Mouse (Mus musculus): ENCODE results near the gene Cacna1c. TPM values are rescaled to one million over a fixed set of nuclear protein-coding genes. Genes with fewer than 3 reads are reported as not detected.
A peak's percentile ranks its signal among the peaks of the same experiment; 100 is the strongest.

Gene Cacna1c
- polyA plus RNA-seq, 1 experiment from 2014 or later: 2.1 TPM

DNA sequence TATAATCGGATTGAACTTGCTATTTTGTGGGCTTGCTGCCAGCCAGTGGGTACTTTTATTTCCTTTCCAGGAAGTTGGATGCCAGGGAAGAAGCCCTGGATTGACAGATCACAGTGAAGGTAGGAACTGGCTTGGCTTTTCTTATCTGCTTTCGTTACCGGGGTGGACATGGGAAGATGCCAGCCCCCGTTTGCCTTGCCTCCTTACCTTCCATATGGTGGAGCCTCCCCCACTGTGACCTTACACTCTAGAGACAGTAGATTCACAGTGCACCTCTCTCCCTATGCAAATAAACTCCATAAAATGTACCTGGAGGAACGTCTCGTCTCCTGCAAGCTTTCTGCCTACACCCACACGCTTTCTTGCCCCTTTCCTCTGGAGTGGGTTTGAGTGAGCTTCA, 459.7 kb downstream of the Cacna1c start:
- no peaks in the 10 kb centered on the region for H3K27me3 ChIP-seq
- ATAC-seq: no peak
- TF ChIP-seq CTCF (IDR thresholded peaks at IDR 0.05): no peak
- no peak for DNase-seq (ENCODE audit: low read depth, low spot score)
- POLR2A ChIA-PET: no interaction called here
- in situ Hi-C loops (cut with MboI; ENCODE audit: low pct_unique_long_range_greater_than_20kb): no loop called here
- CTCF ChIA-PET: no interaction called here

DNA sequence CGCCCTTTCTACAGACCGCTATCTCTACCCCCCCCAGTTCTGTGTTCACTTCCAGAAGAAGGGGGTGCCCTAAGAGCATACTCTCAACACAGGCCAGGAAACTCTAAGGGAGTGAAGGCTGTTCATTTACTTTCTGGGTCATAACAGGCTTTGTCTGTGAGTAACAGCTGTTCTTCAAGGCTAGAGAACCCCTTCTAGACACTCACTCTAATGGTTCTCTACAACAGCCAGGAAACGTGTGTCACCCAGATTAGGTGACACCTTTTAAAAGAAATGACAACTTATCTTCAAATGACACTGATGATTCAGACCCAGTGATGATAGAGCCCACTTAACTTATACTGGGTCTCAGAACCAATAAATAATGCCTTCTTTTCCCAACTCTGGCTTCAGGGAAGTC, 461.1 kb downstream of the Cacna1c start:
- CTCF ChIA-PET: no interaction called here
- ATAC-seq (no peak), DNase-seq (ENCODE audit: low read depth, low spot score) (no peak)
- POLR2A ChIA-PET: no interaction called here
- in situ Hi-C loops (cut with MboI; ENCODE audit: low pct_unique_long_range_greater_than_20kb): no loop called here
- H3K27me3 ChIP-seq: no peaks in the 10 kb centered on the region
- no peak for TF ChIP-seq CTCF (IDR thresholded peaks at IDR 0.05)

DNA sequence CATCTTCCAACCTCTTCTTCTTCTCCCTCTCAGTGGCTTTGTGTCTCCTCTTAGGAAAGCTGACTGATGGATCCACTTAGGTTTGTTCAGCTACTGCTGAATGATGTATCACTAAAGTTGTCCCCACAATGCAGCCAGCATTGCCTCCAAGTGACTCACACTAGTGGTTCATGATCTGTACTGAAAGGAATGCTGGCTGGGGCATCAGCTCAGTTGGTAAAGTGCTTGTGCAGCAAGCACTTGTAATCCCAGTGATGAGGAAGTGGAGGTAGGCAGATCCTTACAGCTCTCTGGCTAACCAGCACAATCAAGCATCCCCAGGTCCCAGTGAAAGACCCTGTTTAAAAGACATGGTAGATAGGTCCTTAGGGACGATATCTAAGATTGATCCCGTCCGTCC, 464.3 kb downstream of the Cacna1c start:
- CTCF ChIA-PET: no interaction called here
- no peaks in the 10 kb centered on the region for H3K27me3 ChIP-seq
- ATAC-seq (peak; percentile 85), DNase-seq (ENCODE audit: low read depth, low spot score) (no peak)
- no peak for TF ChIP-seq CTCF (IDR thresholded peaks at IDR 0.05)
- POLR2A ChIA-PET: interaction anchor here (1.5 kb wide), 1 partner anchor 8 kb away, joined by 3 read pairs; no protein-coding TSS in a partner anchor
- in situ Hi-C loops (cut with MboI; ENCODE audit: low pct_unique_long_range_greater_than_20kb): no loop called here

DNA sequence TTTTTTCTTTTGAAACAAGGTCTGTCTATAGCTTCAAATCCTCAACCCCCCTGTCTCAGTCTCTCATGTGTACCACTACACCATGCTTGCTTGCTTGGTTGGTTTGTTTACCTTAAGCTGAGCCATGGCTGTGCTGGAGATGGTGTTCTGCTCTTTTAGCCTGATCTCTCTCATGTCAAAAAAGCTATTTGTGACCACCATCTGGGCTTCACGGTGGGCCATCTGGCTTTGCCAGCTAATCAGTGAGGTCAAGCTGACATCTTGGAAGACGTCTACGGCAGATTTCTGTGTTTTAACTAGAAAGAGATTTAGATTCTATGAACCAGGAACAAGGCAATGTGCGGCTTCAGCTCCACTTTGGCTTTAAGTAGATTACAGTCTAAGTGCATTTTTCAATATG, 471.3 kb downstream of the Cacna1c start:
- ATAC-seq (no peak), DNase-seq (ENCODE audit: low read depth, low spot score) (no peak)
- no peak for TF ChIP-seq CTCF (IDR thresholded peaks at IDR 0.05)
- in situ Hi-C loops (cut with MboI; ENCODE audit: low pct_unique_long_range_greater_than_20kb): no loop called here
- ChIA-PET CTCF (interaction anchor here (1.1 to 1.4 kb wide), 2 partner anchors 13 to 15 kb away, joined by 3 read pairs; no protein-coding TSS in a partner anchor), POLR2A (no interaction called here)
- no peaks in the 10 kb centered on the region for H3K27me3 ChIP-seq

DNA sequence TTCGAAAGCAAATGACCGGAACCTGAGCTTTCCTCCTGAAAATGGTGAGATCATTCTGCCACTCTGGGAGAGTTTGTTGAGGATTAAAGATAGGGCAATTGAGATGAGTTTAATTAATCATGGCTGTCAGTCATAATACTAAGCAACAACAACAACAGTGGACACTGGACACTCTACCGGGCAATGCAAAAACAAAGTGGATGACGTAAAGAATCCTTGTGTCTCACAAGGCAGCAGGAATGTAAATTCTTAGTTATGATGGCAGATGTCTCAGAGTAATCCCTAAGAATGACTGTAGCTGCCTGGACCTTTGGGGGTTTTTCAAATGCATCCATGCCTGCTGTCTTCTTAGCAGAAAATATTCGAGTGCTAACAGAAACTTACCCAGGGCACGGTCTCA, 471.8 kb downstream of the Cacna1c start:
- in situ Hi-C loops (cut with MboI; ENCODE audit: low pct_unique_long_range_greater_than_20kb): no loop called here

DNA sequence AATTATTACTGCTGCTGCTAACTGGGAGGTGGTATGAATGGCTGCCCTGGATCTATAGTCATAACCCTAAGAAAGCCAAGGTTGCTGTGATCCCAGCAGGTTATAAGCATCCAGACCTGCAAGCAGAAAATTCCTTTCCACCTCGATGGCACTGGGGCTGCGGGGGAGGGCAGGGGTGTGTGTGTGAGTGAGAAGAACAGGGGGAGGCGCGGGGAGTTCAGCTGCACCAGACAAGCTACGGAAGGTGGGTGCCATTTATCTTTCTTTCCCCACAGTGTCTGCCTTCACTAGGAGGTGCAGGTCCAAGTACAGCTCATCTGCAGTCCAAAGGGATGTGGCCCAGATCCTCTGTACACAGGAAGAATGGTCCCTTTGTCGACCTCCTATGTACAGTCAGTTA, 473.9 kb downstream of the Cacna1c start:
- no peak for DNase-seq (ENCODE audit: low read depth, low spot score)
- CTCF ChIA-PET: no interaction called here
- POLR2A ChIA-PET: no interaction called here
- in situ Hi-C loops (cut with MboI; ENCODE audit: low pct_unique_long_range_greater_than_20kb): no loop called here
- no peak for TF ChIP-seq CTCF (IDR thresholded peaks at IDR 0.05)
- no peaks in the 10 kb centered on the region for H3K27me3 ChIP-seq
- ATAC-seq: no peak

More for the DNA sequence above, 471.8 kb downstream of the Cacna1c start:
- CTCF ChIA-PET: interaction anchor here (1.4 kb wide), 1 partner anchor 15 kb away, joined by 3 read pairs; no protein-coding TSS in a partner anchor
- POLR2A ChIA-PET: interaction anchor here (1.1 kb wide), 1 partner anchor 8 kb away, joined by 3 read pairs; no protein-coding TSS in a partner anchor
- peak; percentile 81 for DNase-seq (ENCODE audit: low read depth, low spot score)
- no peaks in the 10 kb centered on the region for H3K27me3 ChIP-seq
- ATAC-seq: peak; percentile 66
- TF ChIP-seq CTCF (IDR thresholded peaks at IDR 0.05): no peak

DNA sequence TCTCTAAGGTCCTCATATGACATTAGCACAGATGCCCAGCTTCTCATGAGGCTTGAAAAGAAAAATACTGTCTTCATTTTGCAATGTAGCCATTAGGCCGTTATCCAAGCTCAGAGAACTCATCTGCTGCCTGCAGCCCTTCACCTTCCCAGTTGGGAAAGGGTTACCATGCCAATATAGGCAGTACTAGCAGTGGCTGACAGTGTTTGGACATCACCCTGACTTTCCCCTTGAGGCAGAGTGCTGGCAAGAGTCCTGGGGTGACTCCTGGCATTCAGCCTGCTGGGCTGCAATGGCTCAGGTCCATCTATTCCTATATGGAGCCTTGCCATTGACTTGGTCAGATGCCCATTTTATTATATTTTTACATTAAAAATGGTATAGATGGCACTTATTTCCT, 476.7 kb downstream of the Cacna1c start:
- no peak for TF ChIP-seq CTCF (IDR thresholded peaks at IDR 0.05)
- CTCF ChIA-PET: no interaction called here
- in situ Hi-C loops (cut with MboI; ENCODE audit: low pct_unique_long_range_greater_than_20kb): no loop called here
- DNase-seq (ENCODE audit: low read depth, low spot score) (no peak), ATAC-seq (no peak)
- no peaks in the 10 kb centered on the region for H3K27me3 ChIP-seq
- POLR2A ChIA-PET: no interaction called here

DNA sequence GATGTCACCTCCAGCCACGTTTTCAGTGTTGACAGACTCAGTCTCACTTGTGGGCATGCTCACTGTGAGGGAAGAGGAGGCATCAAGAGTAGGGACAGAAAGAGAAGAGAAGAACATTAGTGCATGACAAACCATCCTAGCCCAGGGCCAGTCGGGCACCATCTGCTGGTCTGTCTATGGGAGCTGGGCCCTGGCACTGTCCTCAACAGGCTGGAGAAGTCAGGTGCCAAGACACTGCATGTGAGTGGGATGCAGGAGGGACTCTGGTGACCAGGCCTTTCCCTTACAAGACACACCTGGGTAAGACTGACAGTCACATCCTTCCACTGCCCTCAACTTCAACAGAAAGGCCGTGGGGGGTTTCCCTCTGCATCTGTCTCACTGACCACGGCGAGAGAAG, 482.9 kb downstream of the Cacna1c start:
- in situ Hi-C loops (cut with MboI; ENCODE audit: low pct_unique_long_range_greater_than_20kb): no loop called here
- TF ChIP-seq CTCF (IDR thresholded peaks at IDR 0.05): no peak
- no peak for DNase-seq (ENCODE audit: low read depth, low spot score)
- CTCF ChIA-PET: no interaction called here
- H3K27me3 ChIP-seq: no peaks in the 10 kb centered on the region
- ATAC-seq: no peak
- POLR2A ChIA-PET: no interaction called here

DNA sequence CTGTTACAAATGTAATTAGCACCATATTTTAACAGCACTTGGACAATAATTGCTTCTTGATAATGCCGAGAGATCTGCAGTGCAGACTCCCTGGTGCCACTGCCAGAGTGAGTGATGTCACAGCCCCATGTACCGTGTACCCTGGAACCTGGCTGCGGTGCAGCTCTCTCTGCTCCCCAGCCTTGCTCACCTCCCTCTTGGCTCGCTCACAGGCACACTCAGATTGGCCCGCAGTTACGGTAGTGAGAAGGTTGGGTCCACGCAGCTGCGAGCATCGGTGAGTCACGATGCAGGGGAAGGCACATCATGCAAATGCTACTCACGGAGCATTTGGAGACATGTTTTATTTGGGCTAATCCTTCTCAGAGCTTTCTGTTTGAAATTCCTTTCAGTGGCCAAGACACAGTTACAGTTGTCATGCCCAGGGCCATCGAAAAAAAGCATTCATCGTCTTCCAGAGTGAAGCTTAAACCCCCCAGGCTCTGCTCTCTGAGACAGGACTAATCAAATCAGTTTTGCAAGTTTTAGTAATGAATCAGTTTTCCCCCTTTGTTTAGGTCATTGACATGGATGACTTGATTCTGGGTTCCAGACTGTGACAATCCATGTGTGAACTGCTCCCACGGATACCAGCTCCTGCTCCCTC, 484.4 kb downstream of the Cacna1c start:
- no peak for TF ChIP-seq CTCF (IDR thresholded peaks at IDR 0.05)
- in situ Hi-C loops (cut with MboI; ENCODE audit: low pct_unique_long_range_greater_than_20kb): no loop called here
- POLR2A ChIA-PET: no interaction called here

DNA sequence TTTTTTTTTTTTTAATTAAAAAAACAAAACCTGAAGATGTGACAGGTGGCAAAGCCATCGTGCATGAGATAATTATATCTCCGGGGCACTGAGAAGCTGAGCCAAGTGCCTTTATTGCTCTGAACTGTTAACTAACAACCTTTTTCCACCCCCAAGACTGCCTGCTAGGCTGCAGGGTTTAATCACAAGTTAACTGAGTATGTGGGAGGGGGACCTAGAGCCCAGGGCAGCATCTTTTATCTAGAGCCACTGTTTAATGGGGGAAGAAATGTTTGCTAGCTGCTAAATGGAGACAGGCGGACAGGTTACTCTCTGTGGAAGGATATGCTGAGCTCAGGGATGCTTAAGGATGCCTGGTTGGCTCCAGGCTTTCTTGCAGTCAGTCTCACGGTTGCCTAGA, 489.2 kb downstream of the Cacna1c start:
- DNase-seq (ENCODE audit: low read depth, low spot score): no peak
- TF ChIP-seq CTCF (IDR thresholded peaks at IDR 0.05): no peak
- no peaks in the 10 kb centered on the region for H3K27me3 ChIP-seq
- in situ Hi-C loops (cut with MboI; ENCODE audit: low pct_unique_long_range_greater_than_20kb): no loop called here
- ChIA-PET CTCF (interaction anchor here (1.2 kb wide), 1 partner anchor 11 kb away, joined by 3 read pairs; no protein-coding TSS in a partner anchor), POLR2A (interaction anchor here (0.7 kb wide), 1 partner anchor 54 kb away, joined by 4 read pairs; no protein-coding TSS in a partner anchor)
- no peak for ATAC-seq

More for the DNA sequence above, 484.4 kb downstream of the Cacna1c start:
- CTCF ChIA-PET: no interaction called here
- H3K27me3 ChIP-seq: no peaks in the 10 kb centered on the region
- ATAC-seq: peak; percentile 38
- no peak for DNase-seq (ENCODE audit: low read depth, low spot score)

DNA sequence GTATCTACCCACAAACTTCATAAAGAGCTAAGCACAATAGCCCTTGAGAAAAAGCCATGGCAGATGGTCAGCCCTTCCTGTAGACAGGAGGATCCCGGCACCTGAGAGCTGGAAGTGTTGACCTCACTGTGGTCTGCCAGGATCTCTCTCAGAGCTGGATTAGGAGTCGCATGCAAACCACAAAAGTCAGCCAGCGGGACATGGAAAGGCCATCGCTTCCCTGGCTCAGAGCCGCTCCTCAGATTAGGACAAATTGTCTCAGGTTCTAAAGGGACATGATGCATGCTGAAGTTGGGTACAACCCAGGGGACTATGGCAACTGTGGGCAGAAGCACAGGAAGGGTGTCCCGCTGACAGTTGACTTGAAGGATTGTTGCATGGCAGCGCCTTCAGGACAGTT, 490.4 kb downstream of the Cacna1c start:
- no peaks in the 10 kb centered on the region for H3K27me3 ChIP-seq
- ChIA-PET POLR2A (interaction anchor here (0.8 kb wide), 1 partner anchor 13 kb away, joined by 3 read pairs; no protein-coding TSS in a partner anchor), CTCF (no interaction called here)
- DNase-seq (ENCODE audit: low read depth, low spot score) (no peak), ATAC-seq (no peak)
- in situ Hi-C loops (cut with MboI; ENCODE audit: low pct_unique_long_range_greater_than_20kb): no loop called here
- no peak for TF ChIP-seq CTCF (IDR thresholded peaks at IDR 0.05)

DNA sequence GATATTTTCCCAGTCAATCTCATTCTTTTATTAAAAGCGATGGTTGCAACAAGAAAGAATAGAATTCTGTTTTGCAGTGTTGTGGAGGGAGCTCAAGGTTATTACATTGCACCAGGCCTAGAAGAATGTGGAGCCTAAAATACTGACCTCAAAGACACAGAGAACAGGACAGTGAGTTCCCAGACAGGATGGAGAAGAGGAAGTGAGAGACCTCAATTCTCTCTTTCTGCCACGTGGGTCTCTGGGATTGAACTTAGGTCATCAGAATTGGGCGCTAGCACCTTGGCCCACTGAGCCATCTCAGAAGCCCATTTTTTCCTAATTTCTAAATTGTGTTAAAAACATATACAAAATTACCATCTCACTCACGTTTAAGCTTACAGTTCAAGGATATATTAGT, 501.6 kb downstream of the Cacna1c start:
- no peak for TF ChIP-seq CTCF (IDR thresholded peaks at IDR 0.05)
- H3K27me3 ChIP-seq: no peaks in the 10 kb centered on the region
- ChIA-PET POLR2A (no interaction called here), CTCF (no interaction called here)
- in situ Hi-C loops (cut with MboI; ENCODE audit: low pct_unique_long_range_greater_than_20kb): no loop called here
- DNase-seq (ENCODE audit: low read depth, low spot score) (no peak), ATAC-seq (no peak)

Data from Patski (cell line).